Mouse (Mus musculus) megakaryocyte, embryonic 14.5 days (primary cell): ENCODE data around the gene Col23a1.

ENCODE experiments used
- FLI1 ChIP-seq: IDR thresholded peaks from 2 replicates; pipeline ENCODE4 v1.6.1; 2012; ENCODE audit warnings: low read length, inconsistent platforms, mixed read lengths
- GATA1 ChIP-seq: IDR thresholded peaks from 3 replicates; pipeline ENCODE4 v1.6.1; 2012; ENCODE audit warnings: mixed read lengths, low read length, inconsistent platforms, borderline replicate concordance

DNA sequence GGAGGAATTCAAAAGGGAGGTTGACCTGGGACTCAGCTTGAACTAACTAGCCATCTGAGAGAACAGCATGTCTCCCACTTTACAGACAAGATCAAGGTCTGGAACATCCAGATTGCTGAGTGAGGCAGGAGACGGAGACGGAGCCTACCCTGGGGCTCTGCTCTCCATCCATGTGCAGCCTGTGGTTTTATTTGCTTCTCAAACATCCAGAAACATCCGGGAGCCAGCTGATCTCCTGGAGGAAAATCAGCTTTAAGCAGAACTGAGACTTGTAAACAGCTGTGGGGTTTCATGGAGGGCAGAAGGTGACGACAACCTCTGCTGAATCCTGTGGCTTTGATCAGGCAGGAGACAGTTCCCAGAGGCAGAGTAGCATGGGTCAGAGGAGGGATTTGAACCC, 256.1 kb downstream of the Col23a1 start:
- no peak for TF ChIP-seq GATA1
- TF ChIP-seq FLI1: no peak
